Mouse (Mus musculus): ENCODE data around the gene Ube2k. TPM values are rescaled to one million over a fixed set of nuclear protein-coding genes. Genes with fewer than 3 reads are reported as not detected.
"Not testable (repeated sequence)": the region's sequence is repeated elsewhere in the genome, so short reads cannot be mapped to it uniquely, and the experiment has no call there.

Gene Ube2k
- polyA plus RNA-seq, 1 experiment = 95.3 TPM

- Histone ChIP-seq H3K4me2 (ENCODE audit: low read depth) (peak overlapping the region; percentile 97), H3K27me3 (ENCODE audit: control insufficient read depth, insufficient read depth, insufficient read length) (no peaks in the 10 kb centered on the region), H3K36me3 (ENCODE audit: control insufficient read depth, insufficient read depth) (no peaks in the 10 kb centered on the region), H3K4me3 (peak overlapping the region; percentile 86), H3K79me2 (ENCODE audit: control insufficient read depth, insufficient read depth) (peaks cover 30% of the 10 kb centered on the region), H3ac (ENCODE audit: control insufficient read depth, insufficient read length) (no peak overlapping the region)
- TF ChIP-seq SRF (IDR thresholded peaks at IDR 0.05; ENCODE audit: control insufficient read depth, insufficient read length, low read depth) (no peak), MYOD1 (IDR thresholded peaks at IDR 0.05; ENCODE audit: control insufficient read depth in 1 of 3, insufficient read length in 2 of 3, low read depth in 2 of 3) (no peak), POLR2AphosphoS2 (IDR thresholded peaks at IDR 0.05; ENCODE audit: insufficient read length, low read depth) (no peak), USF1 (IDR thresholded peaks at IDR 0.05; ENCODE audit: low read depth) (no peak), TCF3 (IDR thresholded peaks at IDR 0.05; ENCODE audit: insufficient read length, low read depth) (no peak), MAX (IDR thresholded peaks at IDR 0.05; ENCODE audit: low read depth) (no peak)
Observed at GRCm38 (mm10) chr5:65535457-65536067, 1.5 kb upstream of the Ube2k start.

- Histone ChIP-seq H3K4me2 (ENCODE audit: low read depth) (peak overlapping the region; percentile 97), H3K4me3 (peak overlapping the region; percentile 86), H3K79me2 (ENCODE audit: control insufficient read depth, insufficient read depth) (peaks cover 36% of the 10 kb centered on the region), H3ac (ENCODE audit: control insufficient read depth, insufficient read length) (peak overlapping the region; percentile 93)
- not testable (repeated sequence) for H3K36me3 ChIP-seq (ENCODE audit: control insufficient read depth, insufficient read depth); H3K27me3 ChIP-seq (ENCODE audit: control insufficient read depth, insufficient read depth, insufficient read length)
Observed at GRCm38 (mm10) chr5:65536068-65536465, 966 bp upstream of the Ube2k start.

- peaks cover 50% of the 10 kb centered on the region for H3K79me2 ChIP-seq (ENCODE audit: control insufficient read depth, insufficient read depth)
- peak overlapping the region; percentile 86 for H3K4me3 ChIP-seq
- no peak for TF ChIP-seq CEBPB (IDR thresholded peaks at IDR 0.05; ENCODE audit: insufficient read depth, poor library complexity, severe bottlenecking)
- no peak for TF ChIP-seq REST (IDR thresholded peaks at IDR 0.05; ENCODE audit: insufficient read depth, insufficient read length)
- TF ChIP-seq TCF3 (IDR thresholded peaks at IDR 0.05; ENCODE audit: insufficient read length, low read depth) = no peak
- TF ChIP-seq MYOD1 (IDR thresholded peaks at IDR 0.05; ENCODE audit: control insufficient read depth in 1 of 3, insufficient read length in 2 of 3, low read depth in 2 of 3) = no peak
- TF ChIP-seq MAX (IDR thresholded peaks at IDR 0.05; ENCODE audit: low read depth) = no peak
- TF ChIP-seq SRF (IDR thresholded peaks at IDR 0.05; ENCODE audit: control insufficient read depth, insufficient read length, low read depth) = no peak
- TF ChIP-seq E2F4 (IDR thresholded peaks at IDR 0.05; ENCODE audit: insufficient read depth) = no peak
- TF ChIP-seq TCF12 (IDR thresholded peaks at IDR 0.05; ENCODE audit: insufficient read depth, poor library complexity, severe bottlenecking) = no peak
- TF ChIP-seq MYOG (IDR thresholded peaks at IDR 0.05; ENCODE audit: control insufficient read depth in 1 of 3, insufficient read depth in 1 of 3, insufficient read length in 2 of 3, low read depth in 2 of 3) = no peak
- no peak for TF ChIP-seq POLR2A (IDR thresholded peaks at IDR 0.05; ENCODE audit: insufficient read length, low read depth)
- no peak for TF ChIP-seq USF1 (IDR thresholded peaks at IDR 0.05; ENCODE audit: low read depth)
- no peak for TF ChIP-seq POLR2AphosphoS2 (IDR thresholded peaks at IDR 0.05; ENCODE audit: insufficient read length, low read depth)
- peak overlapping the region; percentile 93 for H3ac ChIP-seq (ENCODE audit: control insufficient read depth, insufficient read length)
- peak overlapping the region; percentile 85 for H3K4me2 ChIP-seq (ENCODE audit: low read depth)
- H3K36me3 ChIP-seq (ENCODE audit: control insufficient read depth, insufficient read depth) = no peaks in the 10 kb centered on the region
- H3K27me3 ChIP-seq (ENCODE audit: control insufficient read depth, insufficient read depth, insufficient read length) = no peaks in the 10 kb centered on the region
Observed at GRCm38 (mm10) chr5:65537420-65538071, 513 bp downstream of the Ube2k start.

DNA sequence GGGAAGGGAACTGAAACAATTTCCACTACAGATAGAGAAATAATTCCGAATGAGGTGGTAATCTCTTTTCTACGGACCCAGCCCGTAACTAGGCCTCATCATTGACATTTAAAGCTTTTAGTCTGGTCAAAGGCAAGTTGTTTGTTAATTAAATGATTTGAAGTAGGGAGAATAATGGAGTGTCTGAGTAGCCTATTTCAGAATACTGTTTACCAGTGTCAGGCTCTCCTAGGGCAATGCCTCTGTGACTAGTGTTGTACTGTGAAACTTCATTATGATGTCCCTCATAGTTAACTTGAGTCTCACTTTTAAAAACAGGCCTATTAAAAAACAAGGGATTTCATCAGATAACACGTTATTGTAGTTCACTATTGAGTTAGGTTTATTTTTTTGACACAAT is 1.1 kb downstream of the Ube2k start:
- H3K36me3 ChIP-seq (ENCODE audit: control insufficient read depth, insufficient read depth) = no peaks in the 10 kb centered on the region
- H3K4me3 ChIP-seq = peak overlapping the region; percentile 86
- TF ChIP-seq TCF3 (IDR thresholded peaks at IDR 0.05; ENCODE audit: insufficient read length, low read depth) = no peak
- no peak for TF ChIP-seq MYOD1 (IDR thresholded peaks at IDR 0.05; ENCODE audit: control insufficient read depth in 1 of 3, insufficient read length in 2 of 3, low read depth in 2 of 3)
- TF ChIP-seq TCF12 (IDR thresholded peaks at IDR 0.05; ENCODE audit: insufficient read depth, poor library complexity, severe bottlenecking) = no peak
- TF ChIP-seq REST (IDR thresholded peaks at IDR 0.05; ENCODE audit: insufficient read depth, insufficient read length) = no peak
- no peak for TF ChIP-seq POLR2A (IDR thresholded peaks at IDR 0.05; ENCODE audit: insufficient read length, low read depth)
- peak overlapping the region; percentile 93 for H3ac ChIP-seq (ENCODE audit: control insufficient read depth, insufficient read length)
- no peaks in the 10 kb centered on the region for H3K27me3 ChIP-seq (ENCODE audit: control insufficient read depth, insufficient read depth, insufficient read length)
- peaks cover 56% of the 10 kb centered on the region for H3K79me2 ChIP-seq (ENCODE audit: control insufficient read depth, insufficient read depth)
- H3K4me2 ChIP-seq (ENCODE audit: low read depth) = peak overlapping the region; percentile 85

DNA sequence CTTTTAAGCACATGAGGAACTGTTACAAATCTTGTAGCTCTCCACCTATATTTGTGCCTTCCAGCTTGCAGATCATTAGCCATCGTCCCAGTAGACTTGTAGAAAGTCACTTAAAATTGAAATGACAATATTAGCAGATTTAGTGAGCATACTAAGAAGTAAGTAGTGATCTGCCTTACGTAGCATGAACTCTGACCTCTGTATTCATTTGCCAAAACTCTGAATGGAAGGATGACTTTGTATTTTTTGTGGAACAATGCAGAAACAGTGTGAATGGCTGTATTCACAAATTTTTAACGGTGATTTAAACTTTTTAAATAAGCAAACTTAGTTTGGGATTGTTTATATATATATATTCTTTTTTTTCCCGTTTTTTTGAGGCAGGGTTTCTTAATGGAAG is 1.8 kb downstream of the Ube2k start:
- H3ac ChIP-seq (ENCODE audit: control insufficient read depth, insufficient read length) = no peak overlapping the region
- TF ChIP-seq MAX (IDR thresholded peaks at IDR 0.05; ENCODE audit: low read depth) (no peak), REST (IDR thresholded peaks at IDR 0.05; ENCODE audit: insufficient read depth, insufficient read length) (no peak), TCF3 (IDR thresholded peaks at IDR 0.05; ENCODE audit: insufficient read length, low read depth) (no peak), POLR2A (IDR thresholded peaks at IDR 0.05; ENCODE audit: insufficient read length, low read depth) (no peak), USF1 (IDR thresholded peaks at IDR 0.05; ENCODE audit: low read depth) (no peak), TCF12 (IDR thresholded peaks at IDR 0.05; ENCODE audit: insufficient read depth, poor library complexity, severe bottlenecking) (no peak), MYOD1 (IDR thresholded peaks at IDR 0.05; ENCODE audit: control insufficient read depth in 1 of 3, insufficient read length in 2 of 3, low read depth in 2 of 3) (no peak), E2F4 (IDR thresholded peaks at IDR 0.05; ENCODE audit: insufficient read depth) (no peak), SRF (IDR thresholded peaks at IDR 0.05; ENCODE audit: control insufficient read depth, insufficient read length, low read depth) (no peak), MYOG (IDR thresholded peaks at IDR 0.05; ENCODE audit: control insufficient read depth in 1 of 3, insufficient read depth in 1 of 3, insufficient read length in 2 of 3, low read depth in 2 of 3) (no peak), CEBPB (IDR thresholded peaks at IDR 0.05; ENCODE audit: insufficient read depth, poor library complexity, severe bottlenecking) (no peak)
- peak overlapping the region; percentile 85 for H3K4me2 ChIP-seq (ENCODE audit: low read depth)
- H3K79me2 ChIP-seq (ENCODE audit: control insufficient read depth, insufficient read depth) = peaks cover 63% of the 10 kb centered on the region
- H3K36me3 ChIP-seq (ENCODE audit: control insufficient read depth, insufficient read depth) = no peaks in the 10 kb centered on the region
- H3K27me3 ChIP-seq (ENCODE audit: control insufficient read depth, insufficient read depth, insufficient read length) = no peaks in the 10 kb centered on the region
- peak overlapping the region; percentile 86 for H3K4me3 ChIP-seq
